Mouse (Mus musculus) lung, embryonic 15.5 days (tissue): ENCODE results near the gene Olfr1137. TPM values are rescaled to one million over a fixed set of nuclear protein-coding genes. Genes with fewer than 3 reads are reported as not detected.

Experiments
- ATAC-seq: fragments of 200-750 bp; cut with Nextera tagmentation; 2 replicates; pipeline ENCODE4 v1.8.0; 2017; ENCODE audit warnings: moderate number of reproducible peaks, borderline replicate concordance; ENCODE audit not compliant: low FRiP score, low TSS enrichment; ENCODE audit errors: extremely low read depth
- H3K27ac ChIP-seq: fragments of 300-500 bp; sonication (generic); 2 replicates; pipeline ENCODE4 v1.5.1; 2015; ENCODE audit warnings: moderate library complexity, mild to moderate bottlenecking, inconsistent platforms
- H3K27me3 ChIP-seq: fragments of 300-500 bp; sonication (generic); 2 replicates; pipeline ENCODE4 v1.6.1; 2015; ENCODE audit warnings: inconsistent platforms
- H3K36me3 ChIP-seq: fragments of 300-500 bp; sonication (generic); 2 replicates; pipeline ENCODE4 v1.6.1; 2015; ENCODE audit warnings: inconsistent platforms
- H3K4me1 ChIP-seq: fragments of 300-500 bp; sonication (generic); 2 replicates; pipeline ENCODE4 v1.6.1; 2015; ENCODE audit warnings: inconsistent platforms
- H3K4me2 ChIP-seq: fragments of 300-500 bp; sonication (generic); 2 replicates; pipeline ENCODE4 v1.6.1; 2015; ENCODE audit warnings: inconsistent platforms, mild to moderate bottlenecking, moderate library complexity
- H3K4me3 ChIP-seq: fragments of 300-500 bp; sonication (generic); 2 replicates; pipeline ENCODE4 v1.5.1; 2015; ENCODE audit warnings: mild to moderate bottlenecking, inconsistent platforms
- H3K9ac ChIP-seq: fragments of 300-500 bp; sonication (generic); 2 replicates; pipeline ENCODE4 v1.6.1; 2015; ENCODE audit warnings: inconsistent platforms
- H3K9me3 ChIP-seq: fragments of 300-500 bp; sonication (generic); 2 replicates; pipeline ENCODE4 v1.6.1; 2016; ENCODE audit warnings: inconsistent platforms
- WGBS: fragments of 180-500 bp; shearing (Covaris S2); methylation state at CpG from one replicate; pipeline ENCODE4 v1.1.7; 2015; 5-methylcytosine and 5-hydroxymethylcytosine counted together
- polyA plus RNA-seq: library from polyadenylated mRNA; unstranded; fragments of >200 nt; fragmentation: Nextera tagmentation; extraction: Ambion mirVana; gene quantifications from 2 replicates; pipeline ENCODE4 v1.2.1, GENCODE M21; 2015

Olfr1137 gene
- not detected in 2 replicates for polyA plus RNA-seq

DNA sequence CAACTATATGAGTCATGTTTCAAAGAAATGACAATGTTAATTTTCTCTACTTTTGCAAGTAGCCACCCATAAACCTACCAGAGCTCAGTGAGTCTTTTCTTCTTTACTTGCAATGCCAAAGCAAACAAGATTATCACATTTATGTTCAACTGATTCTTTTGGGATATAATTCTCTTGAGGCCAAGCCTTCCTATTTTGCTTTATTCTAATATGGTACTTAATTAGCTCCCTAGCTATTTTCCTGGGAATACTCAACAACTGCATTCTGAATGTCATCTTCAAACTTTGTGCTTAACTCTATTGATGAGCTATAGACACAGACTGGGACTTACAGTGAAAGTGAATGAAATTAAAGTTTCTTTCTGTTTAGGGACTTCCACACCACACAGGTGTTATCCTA is at the start of gene Olfr1137:
TSS of gene Olfr1137 (minus strand) at position 101 of the 400 bp plus-strand sequence.
- ATAC-seq, result no peak
- Histone ChIP-seq H3K27ac (no peak within 1 kb of the TSS), H3K4me2 (no peak within 1 kb of the TSS), H3K9me3 (no peaks in the 10 kb centered on the region), H3K36me3 (no peaks in the 10 kb centered on the region), H3K4me1 (no peaks in the 10 kb centered on the region), H3K27me3 (no peaks in the 10 kb centered on the region), H3K4me3 (no peak within 1 kb of the TSS), H3K9ac (no peak within 1 kb of the TSS)

DNA sequence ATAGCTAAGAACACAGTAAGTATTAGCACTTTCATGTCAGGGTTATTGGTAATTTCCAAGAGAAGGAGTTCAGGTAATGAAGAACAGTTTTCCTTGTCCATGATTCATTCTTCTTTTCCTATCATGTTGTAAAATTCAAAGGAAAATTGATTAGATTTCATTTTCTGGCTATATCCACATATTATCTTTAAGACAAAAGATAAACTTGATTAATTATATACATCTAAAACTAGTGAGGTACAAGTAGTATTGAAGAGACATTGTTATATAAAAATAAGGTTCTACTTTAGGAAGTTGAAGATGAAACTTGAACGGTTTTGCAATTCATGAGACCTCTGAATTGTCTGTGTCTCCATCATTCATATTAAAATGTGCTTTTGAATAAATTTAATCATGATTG is 40.9 kb upstream of the Olfr1137 start, which contains the start of gene Olfr1141:
TSS of gene Olfr1141 (minus strand) at position 101 of the 400 bp plus-strand sequence.
- no peaks in the 10 kb centered on the region for H3K36me3 ChIP-seq
- no peak within 1 kb of the TSS for H3K27ac ChIP-seq
- no peak for ATAC-seq
- no peak within 1 kb of the TSS for H3K4me2 ChIP-seq
- H3K9me3 ChIP-seq, result 0 out of 2 replicates have a peak, but pooled peaks cover 2% of the 10 kb centered on the region
- WGBS, result 75% methylated on average over 1 of the region's 1 CpGs
- H3K4me3 ChIP-seq, result no peak within 1 kb of the TSS
- H3K27me3 ChIP-seq, result no peaks in the 10 kb centered on the region
- H3K9ac ChIP-seq, result no peak within 1 kb of the TSS
- H3K4me1 ChIP-seq, result no peaks in the 10 kb centered on the region

DNA sequence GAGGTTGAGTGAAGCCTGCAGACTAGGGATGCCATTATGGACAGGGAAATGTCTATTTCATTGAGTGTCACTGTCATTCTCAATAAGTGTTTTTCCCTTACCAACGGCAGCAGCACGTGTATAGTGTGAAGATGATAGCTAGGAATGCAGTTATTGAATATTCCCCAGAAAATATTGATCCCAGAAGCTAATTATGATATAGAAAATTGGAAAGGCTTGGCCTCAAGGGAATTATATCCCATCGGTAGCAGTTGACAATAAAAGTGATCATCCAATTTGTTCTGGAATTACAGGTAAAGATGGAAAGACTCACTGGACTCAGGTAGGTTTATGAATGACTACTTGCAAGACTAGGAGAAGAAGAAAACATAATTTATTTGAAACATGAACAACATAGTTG is 30.5 kb upstream of the Olfr1137 start, which contains the start of gene Olfr1140:
TSS of gene Olfr1140 (plus strand) at position 301 of the 400 bp plus-strand sequence.
- Histone ChIP-seq H3K4me1 (no peaks in the 10 kb centered on the region), H3K36me3 (no peaks in the 10 kb centered on the region), H3K4me2 (no peak within 1 kb of the TSS), H3K27me3 (no peaks in the 10 kb centered on the region), H3K27ac (no peak within 1 kb of the TSS), H3K9me3 (no peaks in the 10 kb centered on the region), H3K9ac (no peak within 1 kb of the TSS), H3K4me3 (no peak within 1 kb of the TSS)
- no peak for ATAC-seq
- 67% methylated on average over 3 of the region's 3 CpGs for WGBS

DNA sequence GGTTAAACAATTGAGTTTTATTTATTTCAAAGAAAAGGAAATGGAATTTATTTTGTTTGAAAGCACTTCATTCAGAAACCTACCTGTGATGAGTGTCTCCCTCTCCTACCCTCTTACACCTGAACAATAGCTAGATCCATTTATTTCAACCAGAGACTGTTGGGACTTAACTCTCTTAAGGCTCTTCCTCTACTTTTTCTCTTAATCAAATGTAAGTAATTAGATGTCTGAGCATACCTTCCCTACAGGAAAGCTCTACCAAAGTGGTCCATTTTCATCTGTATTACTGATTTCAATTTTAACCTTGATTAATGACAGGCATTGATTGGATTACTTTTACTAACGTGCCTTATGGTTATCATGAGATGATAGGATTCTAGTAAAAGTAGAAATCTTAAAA is 26.9 kb upstream of the Olfr1137 start, which contains the start of gene Olfr1138:
TSS of gene Olfr1138 (minus strand) at position 101 of the 400 bp plus-strand sequence.
- Histone ChIP-seq H3K27ac (no peak within 1 kb of the TSS), H3K4me3 (no peak within 1 kb of the TSS), H3K27me3 (no peaks in the 10 kb centered on the region), H3K4me2 (no peak within 1 kb of the TSS), H3K9me3 (no peaks in the 10 kb centered on the region), H3K36me3 (no peaks in the 10 kb centered on the region), H3K4me1 (no peaks in the 10 kb centered on the region), H3K9ac (no peak within 1 kb of the TSS)
- WGBS, result 87% methylated on average over 1 of the region's 1 CpGs
- ATAC-seq, result no peak

DNA sequence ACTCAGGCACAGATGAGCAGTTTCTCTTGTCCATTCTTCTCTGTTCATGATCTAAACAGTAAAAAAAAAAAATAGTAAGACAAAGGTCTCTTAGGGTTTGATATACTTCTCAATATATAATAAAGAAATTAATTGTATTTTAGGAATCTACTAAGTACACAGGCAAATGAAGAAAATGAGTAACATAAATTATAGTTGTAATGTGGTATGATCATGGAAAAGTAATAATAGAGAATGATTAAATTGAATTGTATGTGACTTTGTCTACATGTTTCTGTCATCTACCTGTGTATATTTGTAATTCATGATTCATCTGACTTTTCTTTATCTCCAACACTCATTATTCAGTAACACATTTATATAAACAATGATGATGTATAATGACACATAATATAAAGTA is 19.1 kb downstream of the Olfr1137 start, which contains the start of gene Olfr1136:
TSS of gene Olfr1136 (minus strand) at position 101 of the 400 bp plus-strand sequence.
- ATAC-seq, result no peak
- Histone ChIP-seq H3K4me2 (no peak within 1 kb of the TSS), H3K27me3 (no peaks in the 10 kb centered on the region), H3K4me1 (no peaks in the 10 kb centered on the region), H3K4me3 (no peak within 1 kb of the TSS), H3K9ac (no peak within 1 kb of the TSS), H3K27ac (no peak within 1 kb of the TSS), H3K9me3 (no peaks in the 10 kb centered on the region), H3K36me3 (no peaks in the 10 kb centered on the region)

DNA sequence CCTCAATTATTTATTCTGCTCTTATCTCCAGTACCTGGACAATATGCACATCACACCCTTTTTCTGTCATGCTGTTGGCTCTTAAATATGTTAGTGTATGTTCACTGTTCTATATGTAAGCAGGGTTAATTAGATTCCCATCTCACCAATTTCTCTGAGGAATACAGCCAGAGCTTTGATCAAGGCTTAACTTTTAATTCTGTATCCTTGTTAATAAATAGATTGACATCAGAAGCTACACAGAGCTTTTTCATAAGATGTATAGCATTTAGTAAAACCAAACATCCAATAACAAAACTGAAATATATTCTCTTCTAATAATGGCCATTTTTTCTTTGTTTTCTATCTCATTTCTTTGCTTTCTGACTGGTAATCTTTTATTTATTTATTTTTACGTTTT is 39.4 kb downstream of the Olfr1137 start, which contains the start of gene Olfr1135:
TSS of gene Olfr1135 (minus strand) at position 101 of the 400 bp plus-strand sequence.
- no peaks in the 10 kb centered on the region for H3K36me3 ChIP-seq
- H3K9me3 ChIP-seq, result no peaks in the 10 kb centered on the region
- H3K4me2 ChIP-seq, result no peak within 1 kb of the TSS
- no peak for ATAC-seq
- H3K4me3 ChIP-seq, result no peak within 1 kb of the TSS
- WGBS, result 7% methylated on average over 1 of the region's 1 CpGs
- no peaks in the 10 kb centered on the region for H3K27me3 ChIP-seq
- H3K4me1 ChIP-seq, result no peaks in the 10 kb centered on the region
- no peak within 1 kb of the TSS for H3K9ac ChIP-seq
- H3K27ac ChIP-seq, result no peak within 1 kb of the TSS

Other genes with a start within 250 kb of the Olfr1137 start
- not detected in 2 replicates for gene Pramel7, start 216.1 kb downstream of the Olfr1137 start, polyA plus RNA-seq
- gene Pramel6, start 206.6 kb downstream of the Olfr1137 start, polyA plus RNA-seq, result not detected in 2 replicates
- gene Olfr153, start 181.4 kb downstream of the Olfr1137 start, polyA plus RNA-seq, result not detected in 2 replicates
- gene Olfr1128, start 167.6 kb downstream of the Olfr1137 start, polyA plus RNA-seq, result not detected in 2 replicates
- not detected in 2 replicates for gene Olfr1129, start 139.3 kb downstream of the Olfr1137 start, polyA plus RNA-seq
- not detected in 2 replicates for gene Olfr1130, start 107.0 kb downstream of the Olfr1137 start, polyA plus RNA-seq
- not detected in 2 replicates for gene Olfr1131, start 86.1 kb downstream of the Olfr1137 start, polyA plus RNA-seq
- gene Olfr1132, start 75.6 kb downstream of the Olfr1137 start, polyA plus RNA-seq, result not detected in 2 replicates
- gene Olfr1133, start 65.8 kb downstream of the Olfr1137 start, polyA plus RNA-seq, result not detected in 2 replicates
- not detected in 2 replicates for gene Olfr1134, start 54.7 kb downstream of the Olfr1137 start, polyA plus RNA-seq
- not detected in 2 replicates for gene Olfr1135, start 39.5 kb downstream of the Olfr1137 start, polyA plus RNA-seq
- not detected in 2 replicates for gene Olfr1136, start 19.2 kb downstream of the Olfr1137 start, polyA plus RNA-seq
- gene Olfr1138, start 26.8 kb upstream of the Olfr1137 start, polyA plus RNA-seq, result not detected in 2 replicates
- gene Olfr1140, start 30.6 kb upstream of the Olfr1137 start, polyA plus RNA-seq, result not detected in 2 replicates
- not detected in 2 replicates for gene Olfr1141, start 40.8 kb upstream of the Olfr1137 start, polyA plus RNA-seq
- not detected in 2 replicates for gene Olfr152, start 66.3 kb upstream of the Olfr1137 start, polyA plus RNA-seq
- gene Olfr1143, start 87.4 kb upstream of the Olfr1137 start, polyA plus RNA-seq, result not detected in 2 replicates
- gene Olfr1145, start 96.6 kb upstream of the Olfr1137 start, polyA plus RNA-seq, result not detected in 2 replicates
- gene Olfr1148, start 117.4 kb upstream of the Olfr1137 start, polyA plus RNA-seq, result not detected in 2 replicates
- not detected in 2 replicates for gene Olfr1150-ps1, start 130.8 kb upstream of the Olfr1137 start, polyA plus RNA-seq
- not detected in 2 replicates for gene Olfr1151, start 142.7 kb upstream of the Olfr1137 start, polyA plus RNA-seq
- not detected in 2 replicates for gene Olfr1152, start 153.3 kb upstream of the Olfr1137 start, polyA plus RNA-seq
- not detected in 2 replicates for gene Olfr1153, start 181.8 kb upstream of the Olfr1137 start, polyA plus RNA-seq
- gene Olfr1154, start 192.0 kb upstream of the Olfr1137 start, polyA plus RNA-seq, result not detected in 2 replicates
- gene Olfr1155, start 232.0 kb upstream of the Olfr1137 start, polyA plus RNA-seq, result not detected in 2 replicates
- not detected in 2 replicates for gene Olfr1156, start 239.9 kb upstream of the Olfr1137 start, polyA plus RNA-seq